Mouse (Mus musculus) left cerebral cortex, adult 8-10 months (tissue): ENCODE data around the gene Fgfr2. TPM values are rescaled to one million over a fixed set of nuclear protein-coding genes. Genes with fewer than 3 reads are reported as not detected.

ENCODE experiments used
- DNase-seq, 2 experiments: peaks; one replicate each; pipeline ENCODE4 v3.0.0; 2022; ENCODE audit warnings: low spot score in 2 of 2
- total RNA-seq, 4 experiments: library from RNA; stranded (reverse); gene quantifications; 2 replicates each; pipeline ENCODE4 v1.2.4; 2022

The Fgfr2 gene
- total RNA-seq, 4 experiments from 2014 or later: 50.6 to 73.1 (median 64.8) TPM

GRCm38 (mm10) chr7:130757326-130757865 is 2365.8 kb downstream of the Fgfr2 start:
- DNase-seq: no peak

- no peak for DNase-seq
Measured at GRCm38 (mm10) chr7:130756343-130756835, 2366.8 kb downstream of the Fgfr2 start.

- DNase-seq: no peak
Measured at GRCm38 (mm10) chr7:130754790-130755189, 2368.4 kb downstream of the Fgfr2 start.

- DNase-seq: no peak
Measured at GRCm38 (mm10) chr7:130751678-130752077, 2371.5 kb downstream of the Fgfr2 start.

GRCm38 (mm10) chr7:130750752-130751490 is 2372.2 kb downstream of the Fgfr2 start:
- DNase-seq: no peak

GRCm38 (mm10) chr7:130749165-130749564 is 2374.0 kb downstream of the Fgfr2 start:
- no peak for DNase-seq

- DNase-seq: no peak
Measured at GRCm38 (mm10) chr7:130743239-130744025, 2379.7 kb downstream of the Fgfr2 start.

GRCm38 (mm10) chr7:130741099-130741498 is 2382.1 kb downstream of the Fgfr2 start:
- DNase-seq: no peak

- no peak for DNase-seq
Measured at GRCm38 (mm10) chr7:130734195-130734787, 2388.9 kb downstream of the Fgfr2 start.

GRCm38 (mm10) chr7:130733423-130733822 is 2389.7 kb downstream of the Fgfr2 start:
- DNase-seq: no peak

GRCm38 (mm10) chr7:130732908-130733307 is 2390.2 kb downstream of the Fgfr2 start:
- DNase-seq: no peak

GRCm38 (mm10) chr7:130731792-130732191 is 2391.4 kb downstream of the Fgfr2 start:
- no peak for DNase-seq

GRCm38 (mm10) chr7:130727560-130727959 is 2395.6 kb downstream of the Fgfr2 start:
- no peak for DNase-seq

GRCm38 (mm10) chr7:130726724-130727422 is 2396.3 kb downstream of the Fgfr2 start:
- no peak for DNase-seq

GRCm38 (mm10) chr7:130726185-130726584 is 2397.0 kb downstream of the Fgfr2 start:
- no peak for DNase-seq

GRCm38 (mm10) chr7:130720646-130721335 is 2402.4 kb downstream of the Fgfr2 start:
- DNase-seq: no peak

- no peak for DNase-seq
Measured at GRCm38 (mm10) chr7:130719931-130720598, 2403.1 kb downstream of the Fgfr2 start.

GRCm38 (mm10) chr7:130716989-130717388 is 2406.2 kb downstream of the Fgfr2 start:
- DNase-seq: no peak

- no peak for DNase-seq
Measured at GRCm38 (mm10) chr7:130716341-130716740, 2406.8 kb downstream of the Fgfr2 start.

- DNase-seq: no peak
Measured at GRCm38 (mm10) chr7:130715467-130715866, 2407.7 kb downstream of the Fgfr2 start.
